Mouse (Mus musculus): ENCODE data around the gene Dnttip1.

DNA sequence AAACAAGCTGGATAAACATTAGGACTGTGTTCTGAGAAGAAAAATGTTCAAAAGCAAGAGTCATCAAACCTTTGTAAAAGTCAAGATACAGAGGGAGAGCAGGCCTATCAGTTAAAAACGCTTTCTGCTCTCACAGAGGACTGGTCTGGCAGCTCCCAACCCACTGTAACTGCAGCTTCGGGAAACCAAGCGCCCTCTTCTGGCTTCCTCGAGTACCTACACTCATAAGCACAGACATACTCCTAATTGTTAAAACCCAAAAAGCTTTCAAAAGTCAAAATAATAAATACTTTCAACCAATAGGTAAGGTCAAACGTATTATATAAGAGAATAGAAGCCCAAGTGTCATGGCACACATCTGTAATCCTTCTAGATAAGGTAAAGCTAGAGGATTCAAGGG is 41.5 kb upstream of the Dnttip1 start:
- TF ChIP-seq CTCF (conservative IDR thresholded peaks at IDR 0.05 in 1 of 2, IDR thresholded peaks at IDR 0.05 in 1 of 2; ENCODE audit: low read depth in 2 of 2, low read length in 2 of 2): peak in 1 of 2 experiments; percentile 13; a peak in 2 of 4 replicates
- no peak for TF ChIP-seq POLR2A (IDR thresholded peaks at IDR 0.05; ENCODE audit: low read depth, low read length)
- no peak for TF ChIP-seq NELFE (IDR thresholded peaks at IDR 0.05; ENCODE audit: low read depth, low read length)
- TF ChIP-seq RCOR1 (conservative IDR thresholded peaks at IDR 0.05; ENCODE audit: low read depth, low read length): no peak
- no peak for TF ChIP-seq ZC3H11A (IDR thresholded peaks at IDR 0.05; ENCODE audit: low read depth, low read length)
- no peak for TF ChIP-seq EP300 (IDR thresholded peaks at IDR 0.05; ENCODE audit: low read length)
- no peak for TF ChIP-seq MYC (IDR thresholded peaks at IDR 0.05; ENCODE audit: low read depth, low read length)
- TF ChIP-seq ZMIZ1 (IDR thresholded peaks at IDR 0.05; ENCODE audit: low read depth, low read length): no peak
- TF ChIP-seq POLR2AphosphoS2 (IDR thresholded peaks at IDR 0.05; ENCODE audit: low read depth, low read length): no peak
- TF ChIP-seq CHD2 (IDR thresholded peaks at IDR 0.05; ENCODE audit: low read length): no peak
- TF ChIP-seq USF1 (IDR thresholded peaks at IDR 0.05; ENCODE audit: low read depth, low read length): no peak
- no peak for TF ChIP-seq KAT2A (IDR thresholded peaks at IDR 0.05; ENCODE audit: insufficient replicate concordance, low read length)
- no peak for TF ChIP-seq CHD1 (IDR thresholded peaks at IDR 0.05; ENCODE audit: low read depth, low read length)
